Mouse (Mus musculus): ENCODE results near the gene Mepe. TPM values are rescaled to one million over a fixed set of nuclear protein-coding genes. Genes with fewer than 3 reads are reported as not detected.

The Mepe gene
- not detected in 2 replicates for polyA plus RNA-seq (2015; fragmentation: Nextera tagmentation; extraction: Ambion mirVana)

DNA sequence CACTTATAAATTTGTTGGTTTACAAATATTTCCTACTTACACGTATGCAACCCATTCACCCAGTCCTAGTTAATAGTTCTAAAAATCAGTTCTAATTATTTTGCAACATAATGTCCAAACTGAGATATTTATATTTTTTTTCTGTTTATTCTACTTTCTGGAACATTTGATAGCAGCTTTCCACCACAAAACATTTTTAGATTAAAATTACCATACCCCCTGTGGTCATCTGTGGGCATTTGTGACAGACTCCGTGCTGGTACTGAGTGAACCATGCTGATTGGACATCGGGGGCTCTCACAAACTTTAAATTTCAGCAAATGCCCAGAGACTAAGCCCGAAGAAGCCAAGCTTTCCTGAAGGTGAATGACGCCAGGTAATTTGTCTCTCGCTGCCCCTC is at the start of gene Mepe:
Gene Mepe (plus strand): TSS at position 301 of the 400 bp plus-strand sequence.
- H3K4me2 ChIP-seq (ENCODE audit: low read depth, low read length), result no peak within 1 kb of the TSS

DNA sequence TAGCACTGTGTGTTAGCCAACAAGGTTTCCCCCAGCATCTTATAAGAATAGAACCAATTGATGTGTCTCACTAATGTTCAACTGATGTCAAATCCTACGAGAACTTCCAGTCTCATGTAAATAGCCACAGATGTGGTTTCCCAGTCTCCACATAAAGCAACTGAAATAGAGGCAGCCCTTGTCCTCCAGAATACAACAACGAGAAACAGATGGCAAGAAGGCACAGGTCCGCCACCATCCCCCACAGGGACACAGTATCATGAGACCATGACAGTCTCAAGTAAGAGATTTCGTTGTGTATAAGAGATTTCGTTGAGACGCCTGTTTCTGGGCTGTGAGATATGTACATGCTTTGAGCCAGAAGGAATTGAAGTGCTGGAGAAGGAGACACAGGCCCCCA is 30.9 kb upstream of the Mepe start:
- no peak overlapping the region for H3K9ac ChIP-seq (replicated peaks)
- WGBS (ENCODE audit: insufficient replicate concordance), result 72% methylated on average over 6 of the region's 6 CpGs
- no peak for TF ChIP-seq EP300 (IDR thresholded peaks at IDR 0.05; ENCODE audit: low read depth)
- no peak for TF ChIP-seq CTCF (IDR thresholded peaks at IDR 0.05; ENCODE audit: low read depth)
- no peak overlapping the region for H3K4me3 ChIP-seq (ENCODE audit: low read depth, low read length)
- no peak overlapping the region for H3K4me2 ChIP-seq (ENCODE audit: low read depth, low read length)
- no peak overlapping the region for H3K27ac ChIP-seq (ENCODE audit: low read depth)
- no peak for DNase-seq
- H3K27me3 ChIP-seq (ENCODE audit: insufficient read depth, low read length), result no peaks in the 10 kb centered on the region
- H3K4me1 ChIP-seq (ENCODE audit: insufficient read depth), result no peaks in the 10 kb centered on the region
- no peaks in the 10 kb centered on the region for H3K36me3 ChIP-seq (replicated peaks; ENCODE audit: insufficient read depth, low read length)
- no peaks in the 10 kb centered on the region for H3K9me3 ChIP-seq (ENCODE audit: low read length)
- no peak for ATAC-seq

More for the DNA sequence above, at the start of gene Mepe:
- no peaks in the 10 kb centered on the region for H3K36me3 ChIP-seq (replicated peaks; ENCODE audit: insufficient read depth, low read length)
- no peak for ATAC-seq
- H3K27me3 ChIP-seq (ENCODE audit: insufficient read depth, low read length), result no peaks in the 10 kb centered on the region
- no peak for DNase-seq
- TF ChIP-seq EP300 (IDR thresholded peaks at IDR 0.05; ENCODE audit: low read depth) (no peak), CTCF (IDR thresholded peaks at IDR 0.05; ENCODE audit: low read depth) (no peak)
- H3K9ac ChIP-seq (replicated peaks), result no peak within 1 kb of the TSS
- WGBS (ENCODE audit: insufficient replicate concordance), result 79% methylated on average over 6 of the region's 6 CpGs
- H3K4me1 ChIP-seq (ENCODE audit: insufficient read depth), result no peaks in the 10 kb centered on the region
- H3K4me3 ChIP-seq (ENCODE audit: low read depth, low read length), result no peak within 1 kb of the TSS
- no peak within 1 kb of the TSS for H3K27ac ChIP-seq (ENCODE audit: low read depth)
- H3K9me3 ChIP-seq (ENCODE audit: low read length), result no peaks in the 10 kb centered on the region

DNA sequence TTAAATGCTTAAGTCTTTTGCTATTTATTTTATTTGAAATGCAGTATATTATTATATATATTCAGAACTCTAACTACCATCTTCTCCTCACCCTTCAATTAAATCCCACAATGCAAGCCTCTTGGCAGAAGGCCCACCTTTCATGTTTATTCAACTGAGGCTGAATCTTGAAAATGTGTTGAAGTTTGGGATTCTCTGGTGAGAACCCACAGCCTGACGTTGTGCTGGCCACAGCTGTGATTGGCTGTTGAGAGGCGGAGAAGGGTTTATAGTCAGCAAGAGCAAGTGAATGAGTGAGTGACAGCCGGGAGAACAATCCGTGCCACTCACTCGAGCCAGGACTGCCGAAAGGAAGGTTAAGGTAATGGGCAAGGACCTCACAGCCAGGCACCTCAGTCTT is 26.1 kb upstream of the Mepe start, which contains the start of gene Ibsp:
Gene Ibsp (plus strand): TSS at position 178 of the 400 bp plus-strand sequence.
- no peak for DNase-seq
- Histone ChIP-seq H3K4me2 (ENCODE audit: low read depth, low read length) (no peak within 1 kb of the TSS), H3K36me3 (replicated peaks; ENCODE audit: insufficient read depth, low read length) (no peaks in the 10 kb centered on the region), H3K4me1 (ENCODE audit: insufficient read depth) (no peaks in the 10 kb centered on the region), H3K9ac (replicated peaks) (no peak within 1 kb of the TSS), H3K9me3 (ENCODE audit: low read length) (no peaks in the 10 kb centered on the region), H3K27me3 (ENCODE audit: insufficient read depth, low read length) (no peaks in the 10 kb centered on the region), H3K27ac (ENCODE audit: low read depth) (no peak within 1 kb of the TSS), H3K4me3 (ENCODE audit: low read depth, low read length) (no peak within 1 kb of the TSS)
- no peak for ATAC-seq
- TF ChIP-seq EP300 (IDR thresholded peaks at IDR 0.05; ENCODE audit: low read depth), result no peak
- no peak for TF ChIP-seq CTCF (IDR thresholded peaks at IDR 0.05; ENCODE audit: low read depth)
- 56% methylated on average over 6 of the region's 6 CpGs for WGBS (ENCODE audit: insufficient replicate concordance)

DNA sequence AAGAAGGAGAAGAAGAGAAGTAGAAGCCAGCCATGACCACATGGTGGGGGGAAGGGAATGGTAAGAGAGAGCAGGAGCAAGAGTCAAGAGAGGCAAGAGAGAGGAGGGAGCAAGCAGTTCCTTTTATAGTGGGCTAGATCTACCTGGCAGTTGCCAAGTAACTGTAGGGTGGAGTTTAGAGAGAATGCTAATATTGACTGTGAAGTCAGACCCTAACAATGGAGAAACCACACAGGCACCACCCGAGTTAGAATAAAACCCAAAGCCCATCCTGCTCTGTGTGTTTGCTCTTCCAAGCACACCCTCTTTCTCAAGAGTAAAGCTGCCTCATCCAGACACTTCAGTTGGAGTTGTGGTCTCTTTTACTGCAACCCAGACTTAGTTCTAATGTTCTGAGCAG is 11.1 kb upstream of the Mepe start:
- DNase-seq, result no peak
- no peaks in the 10 kb centered on the region for H3K9me3 ChIP-seq (ENCODE audit: low read length)
- 33% methylated on average over 1 of the region's 1 CpGs for WGBS (ENCODE audit: insufficient replicate concordance)
- no peak for ATAC-seq
- no peaks in the 10 kb centered on the region for H3K4me1 ChIP-seq (ENCODE audit: insufficient read depth)
- no peak for TF ChIP-seq EP300 (IDR thresholded peaks at IDR 0.05; ENCODE audit: low read depth)
- TF ChIP-seq CTCF (IDR thresholded peaks at IDR 0.05; ENCODE audit: low read depth), result no peak
- no peak overlapping the region for H3K4me3 ChIP-seq (ENCODE audit: low read depth, low read length)
- no peaks in the 10 kb centered on the region for H3K36me3 ChIP-seq (replicated peaks; ENCODE audit: insufficient read depth, low read length)
- no peaks in the 10 kb centered on the region for H3K27me3 ChIP-seq (ENCODE audit: insufficient read depth, low read length)
- H3K9ac ChIP-seq (replicated peaks), result no peak overlapping the region
- H3K4me2 ChIP-seq (ENCODE audit: low read depth, low read length), result no peak overlapping the region
- no peak overlapping the region for H3K27ac ChIP-seq (ENCODE audit: low read depth)

DNA sequence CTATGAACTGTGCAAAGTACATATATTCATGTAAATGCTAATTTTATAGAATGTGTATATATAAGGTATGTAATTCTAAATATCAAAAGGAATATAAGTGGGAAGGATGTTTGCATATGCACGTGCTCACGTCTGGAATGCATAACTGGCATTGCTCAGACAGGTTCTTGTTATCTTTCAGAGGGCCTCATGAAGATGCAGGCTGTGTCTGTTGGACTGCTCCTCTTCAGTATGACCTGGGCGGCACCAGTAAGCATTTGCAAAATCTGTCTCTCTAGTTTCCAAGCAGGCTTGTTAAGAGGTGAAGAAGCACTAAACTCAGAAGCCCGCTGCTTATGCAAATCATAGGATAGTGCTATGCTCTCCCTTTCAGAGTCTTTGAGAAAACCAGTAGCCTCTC is 1.8 kb downstream of the Mepe start:
- Histone ChIP-seq H3K36me3 (replicated peaks; ENCODE audit: insufficient read depth, low read length) (no peaks in the 10 kb centered on the region), H3K4me3 (ENCODE audit: low read depth, low read length) (no peak overlapping the region), H3K9ac (replicated peaks) (no peak overlapping the region), H3K9me3 (ENCODE audit: low read length) (no peaks in the 10 kb centered on the region), H3K27ac (ENCODE audit: low read depth) (no peak overlapping the region), H3K27me3 (ENCODE audit: insufficient read depth, low read length) (no peaks in the 10 kb centered on the region), H3K4me1 (ENCODE audit: insufficient read depth) (no peaks in the 10 kb centered on the region), H3K4me2 (ENCODE audit: low read depth, low read length) (no peak overlapping the region)
- no peak for TF ChIP-seq CTCF (IDR thresholded peaks at IDR 0.05; ENCODE audit: low read depth)
- no peak for TF ChIP-seq EP300 (IDR thresholded peaks at IDR 0.05; ENCODE audit: low read depth)
- ATAC-seq, result no peak
- 71% methylated on average over 4 of the region's 4 CpGs for whole genome bisulfite sequencing (ENCODE audit: insufficient replicate concordance)
- DNase-seq, result no peak

DNA sequence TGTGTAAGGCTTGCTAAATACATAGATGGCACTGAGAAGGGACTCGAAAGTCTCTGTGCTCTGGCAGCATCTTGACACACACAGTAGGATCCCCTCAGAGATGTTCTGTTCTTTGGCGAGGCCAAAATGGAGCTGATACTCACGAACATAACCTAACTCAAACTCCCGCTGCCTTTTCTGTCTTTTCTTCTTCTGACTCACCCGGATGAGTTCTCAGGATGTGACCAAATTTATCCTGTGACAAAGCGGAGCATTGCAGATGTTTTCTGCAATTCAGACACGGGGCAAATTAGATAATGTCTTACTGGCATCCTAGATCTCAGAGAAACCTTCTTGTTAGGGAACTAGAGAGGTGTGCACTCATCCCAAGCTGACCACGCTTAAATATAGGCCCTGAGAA is 2.3 kb downstream of the Mepe start:
- no peaks in the 10 kb centered on the region for H3K4me1 ChIP-seq (ENCODE audit: insufficient read depth)
- H3K9me3 ChIP-seq (ENCODE audit: low read length), result no peaks in the 10 kb centered on the region
- H3K36me3 ChIP-seq (replicated peaks; ENCODE audit: insufficient read depth, low read length), result no peaks in the 10 kb centered on the region
- H3K4me2 ChIP-seq (ENCODE audit: low read depth, low read length), result no peak overlapping the region
- no peak overlapping the region for H3K27ac ChIP-seq (ENCODE audit: low read depth)
- H3K9ac ChIP-seq (replicated peaks), result no peak overlapping the region
- no peak overlapping the region for H3K4me3 ChIP-seq (ENCODE audit: low read depth, low read length)
- 70% methylated on average over 8 of the region's 8 CpGs for WGBS (ENCODE audit: insufficient replicate concordance)
- H3K27me3 ChIP-seq (ENCODE audit: insufficient read depth, low read length), result no peaks in the 10 kb centered on the region
- ATAC-seq, result no peak
- TF ChIP-seq CTCF (IDR thresholded peaks at IDR 0.05; ENCODE audit: low read depth) (no peak), EP300 (IDR thresholded peaks at IDR 0.05; ENCODE audit: low read depth) (no peak)
- no peak for DNase-seq

DNA sequence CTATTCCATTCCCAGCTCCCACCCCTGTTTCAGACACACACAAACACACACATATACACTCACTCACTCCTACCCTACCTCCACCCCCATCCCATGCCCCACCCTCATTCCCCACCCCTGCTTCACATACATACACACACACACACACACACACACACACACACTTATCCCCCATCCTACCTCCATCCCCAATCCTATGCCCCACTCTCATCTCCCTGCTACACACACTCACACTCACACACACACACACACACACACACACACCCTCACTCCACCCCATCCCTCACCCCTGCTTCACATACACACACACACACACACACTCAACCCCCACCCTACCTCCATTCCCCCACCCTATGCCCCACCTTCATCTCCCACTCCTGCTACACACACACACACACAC is 2.7 kb downstream of the Mepe start:
- no peak for DNase-seq
- no peak for TF ChIP-seq CTCF (IDR thresholded peaks at IDR 0.05; ENCODE audit: low read depth)
- TF ChIP-seq EP300 (IDR thresholded peaks at IDR 0.05; ENCODE audit: low read depth), result no peak
- H3K9me3 ChIP-seq (ENCODE audit: low read length), result no peaks in the 10 kb centered on the region

More for the DNA sequence above, 2.7 kb downstream of the Mepe start:
- Histone ChIP-seq H3K27ac (ENCODE audit: low read depth) (no peak overlapping the region), H3K4me3 (ENCODE audit: low read depth, low read length) (no peak overlapping the region), H3K4me2 (ENCODE audit: low read depth, low read length) (no peak overlapping the region), H3K9ac (replicated peaks) (no peak overlapping the region), H3K4me1 (ENCODE audit: insufficient read depth) (no peaks in the 10 kb centered on the region), H3K27me3 (ENCODE audit: insufficient read depth, low read length) (no peaks in the 10 kb centered on the region), H3K36me3 (replicated peaks; ENCODE audit: insufficient read depth, low read length) (no peaks in the 10 kb centered on the region)
- no peak for ATAC-seq

Measured in liver, postnatal 0 days (tissue).